Mouse (Mus musculus) liver, embryonic 15.5 days (tissue): Measurements from ENCODE around the gene Hectd4. TPM values are rescaled to one million over a fixed set of nuclear protein-coding genes. Genes with fewer than 3 reads are reported as not detected.
A peak's percentile ranks its signal among the peaks of the same experiment; 100 is the strongest.
"Not testable (repeated sequence)": the region's sequence is repeated elsewhere in the genome, so short reads cannot be mapped to it uniquely, and the experiment has no call there.

ENCODE experiments used
- ATAC-seq: fragments of 200-750 bp; cut with Nextera tagmentation; 2 replicates; pipeline ENCODE4 v1.8.0; 2017; ENCODE audit warnings: moderate number of reproducible peaks, mild to moderate bottlenecking, moderate library complexity; ENCODE audit not compliant: insufficient read depth
- H3K27ac ChIP-seq: fragments of 300-500 bp; sonication (generic); replicated peaks from 2 replicates; pipeline ENCODE4 v1.5.1; 2015; ENCODE audit warnings: mild to moderate bottlenecking, inconsistent platforms
- H3K27me3 ChIP-seq: fragments of 300-500 bp; sonication (generic); 2 replicates; pipeline ENCODE4 v1.6.1; 2015; ENCODE audit warnings: mild to moderate bottlenecking, inconsistent platforms
- H3K36me3 ChIP-seq: fragments of 300-500 bp; sonication (generic); replicated peaks from 2 replicates; pipeline ENCODE4 v1.6.1; 2015; ENCODE audit warnings: moderate library complexity, mild to moderate bottlenecking, inconsistent platforms
- H3K4me1 ChIP-seq: fragments of 300-500 bp; sonication (generic); replicated peaks from 2 replicates; pipeline ENCODE4 v1.6.1; 2015; ENCODE audit warnings: inconsistent platforms
- H3K4me2 ChIP-seq: fragments of 300-500 bp; sonication (generic); 2 replicates; pipeline ENCODE4 v1.6.1; 2015; ENCODE audit warnings: moderate library complexity, mild to moderate bottlenecking, inconsistent platforms
- H3K4me3 ChIP-seq: fragments of 300-500 bp; sonication (generic); replicated peaks from 2 replicates; pipeline ENCODE4 v1.5.1; 2015; ENCODE audit warnings: mild to moderate bottlenecking, inconsistent platforms
- H3K9ac ChIP-seq: fragments of 300-500 bp; sonication (generic); 2 replicates; pipeline ENCODE4 v1.6.1; 2015; ENCODE audit warnings: moderate library complexity, mild to moderate bottlenecking, inconsistent platforms
- H3K9me3 ChIP-seq: fragments of 300-500 bp; sonication (generic); replicated peaks from 2 replicates; pipeline ENCODE4 v1.6.1; 2016; ENCODE audit warnings: inconsistent platforms
- WGBS: fragments of 180-500 bp; shearing (Covaris S2); methylation state at CpG from one replicate; pipeline ENCODE4 v1.1.7; 2015; ENCODE audit warnings: mixed read lengths; ENCODE audit not compliant: insufficient replicate concordance; 5-methylcytosine and 5-hydroxymethylcytosine counted together
- polyA plus RNA-seq: library from polyadenylated mRNA; unstranded; fragments of >200 nt; fragmentation: Nextera tagmentation; extraction: Ambion mirVana; gene quantifications from 2 replicates; pipeline ENCODE4 v1.2.1, GENCODE M21; 2015

The Hectd4 gene
- polyA plus RNA-seq, 1 experiment from 2014 or later = 10.1 TPM

- Histone ChIP-seq H3K9me3 (no peaks in the 10 kb centered on the region), H3K4me1 (peaks cover 43% of the 10 kb centered on the region), H3K4me3 (peak overlapping the region; percentile 81), H3K36me3 (peaks cover 61% of the 10 kb centered on the region), H3K9ac (peak overlapping the region; percentile 91), H3K27me3 (no peaks in the 10 kb centered on the region), H3K27ac (peak overlapping the region; percentile 78; the same call in 1 of the 2 replicates), H3K4me2 (peak overlapping the region; percentile 77)
- no peak for ATAC-seq
- WGBS = 66% methylated on average over 9 of the region's 9 CpGs
These were observed 13.5 kb upstream of the Hectd4 start for GRCm38 (mm10) chr5:121206540-121206939.

GRCm38 (mm10) chr5:121206984-121207383, 13.0 kb upstream of the Hectd4 start:
- Histone ChIP-seq H3K4me1 (peaks cover 39% of the 10 kb centered on the region), H3K9ac (0 out of 2 replicates have a peak overlapping the region, but pooled peaks have one; percentile 91), H3K4me2 (peak overlapping the region; percentile 77), H3K36me3 (peaks cover 65% of the 10 kb centered on the region), H3K4me3 (peak overlapping the region; percentile 81; the same call in 1 of the 2 replicates), H3K9me3 (no peaks in the 10 kb centered on the region), H3K27ac (0 out of 2 replicates have a peak overlapping the region, but pooled peaks have one; percentile 6), H3K27me3 (no peaks in the 10 kb centered on the region)
- ATAC-seq = no peak
- 69% methylated on average over 3 of the region's 3 CpGs for WGBS

- WGBS = 81% methylated on average over 9 of the region's 9 CpGs
- Histone ChIP-seq H3K4me2 (no peak overlapping the region), H3K36me3 (peaks cover 78% of the 10 kb centered on the region), H3K27me3 (no peaks in the 10 kb centered on the region), H3K9ac (no peak overlapping the region), H3K4me3 (no peak overlapping the region), H3K27ac (peak overlapping the region; percentile 60), H3K4me1 (peaks cover 39% of the 10 kb centered on the region), H3K9me3 (no peaks in the 10 kb centered on the region)
- ATAC-seq = no peak
These were observed 10.0 kb upstream of the Hectd4 start for GRCm38 (mm10) chr5:121209755-121210600.

- Histone ChIP-seq H3K27ac (peak overlapping the region; percentile 60), H3K36me3 (peaks cover 77% of the 10 kb centered on the region), H3K27me3 (no peaks in the 10 kb centered on the region), H3K4me3 (no peak overlapping the region), H3K9ac (no peak overlapping the region), H3K9me3 (no peaks in the 10 kb centered on the region), H3K4me1 (peaks cover 43% of the 10 kb centered on the region), H3K4me2 (no peak overlapping the region)
- 86% methylated on average over 1 of the region's 1 CpGs for WGBS
- no peak for ATAC-seq
These were observed 9.5 kb upstream of the Hectd4 start for GRCm38 (mm10) chr5:121210601-121210924.

GRCm38 (mm10) chr5:121212108-121212507, 7.9 kb upstream of the Hectd4 start:
- Histone ChIP-seq H3K27me3 (no peaks in the 10 kb centered on the region), H3K9ac (no peak overlapping the region), H3K27ac (0 out of 2 replicates have a peak overlapping the region, but pooled peaks have one; percentile 5), H3K9me3 (no peaks in the 10 kb centered on the region), H3K36me3 (peaks cover 61% of the 10 kb centered on the region), H3K4me2 (no peak overlapping the region), H3K4me1 (peaks cover 41% of the 10 kb centered on the region), H3K4me3 (no peak overlapping the region)
- ATAC-seq = no peak
- WGBS = 82% methylated on average over 6 of the region's 6 CpGs

GRCm38 (mm10) chr5:121214707-121215106, 5.3 kb upstream of the Hectd4 start:
- no peak overlapping the region for H3K4me3 ChIP-seq
- H3K4me1 ChIP-seq = peaks cover 50% of the 10 kb centered on the region
- H3K9ac ChIP-seq = no peak overlapping the region
- peaks cover 35% of the 10 kb centered on the region for H3K36me3 ChIP-seq
- H3K9me3 ChIP-seq = no peaks in the 10 kb centered on the region
- H3K4me2 ChIP-seq = no peak overlapping the region
- no peaks in the 10 kb centered on the region for H3K27me3 ChIP-seq
- no peak for ATAC-seq
- H3K27ac ChIP-seq = peak overlapping the region; percentile 99
- WGBS = 43% methylated on average over 7 of the region's 7 CpGs

- peak; percentile 72; the same call in 1 of the 2 replicates for ATAC-seq
- Histone ChIP-seq H3K4me3 (peak overlapping the region; percentile 17), H3K4me1 (peaks cover 51% of the 10 kb centered on the region), H3K27me3 (no peaks in the 10 kb centered on the region), H3K4me2 (peak overlapping the region; percentile 57), H3K9me3 (no peaks in the 10 kb centered on the region), H3K9ac (peak overlapping the region; percentile 47), H3K36me3 (peaks cover 27% of the 10 kb centered on the region), H3K27ac (peak overlapping the region; percentile 99)
- 16% methylated on average over 13 of the region's 13 CpGs for WGBS
These were observed 4.5 kb upstream of the Hectd4 start for GRCm38 (mm10) chr5:121215380-121216125.

- H3K4me3 ChIP-seq = peak overlapping the region; percentile 17
- H3K4me2 ChIP-seq = peak overlapping the region; percentile 57
- no peaks in the 10 kb centered on the region for H3K9me3 ChIP-seq
- peaks cover 22% of the 10 kb centered on the region for H3K36me3 ChIP-seq
- ATAC-seq = peak; percentile 89
- H3K4me1 ChIP-seq = peaks cover 51% of the 10 kb centered on the region
- peak overlapping the region; percentile 47 for H3K9ac ChIP-seq
- H3K27me3 ChIP-seq = no peaks in the 10 kb centered on the region
- H3K27ac ChIP-seq = peak overlapping the region; percentile 99
- WGBS = 13% methylated on average over 12 of the region's 12 CpGs
These were observed 3.9 kb upstream of the Hectd4 start for GRCm38 (mm10) chr5:121216126-121216446.

- Histone ChIP-seq H3K4me2 (peak overlapping the region; percentile 57), H3K36me3 (peaks cover 15% of the 10 kb centered on the region), H3K9ac (peak overlapping the region; percentile 47), H3K4me3 (peak overlapping the region; percentile 17), H3K4me1 (peaks cover 54% of the 10 kb centered on the region), H3K27ac (peak overlapping the region; percentile 99)
- WGBS = 70% methylated on average over 9 of the region's 9 CpGs
- H3K27me3 ChIP-seq, H3K9me3 ChIP-seq, ATAC-seq: not testable (repeated sequence)
These were observed 3.3 kb upstream of the Hectd4 start for GRCm38 (mm10) chr5:121216584-121217312.

GRCm38 (mm10) chr5:121217313-121217634, 2.7 kb upstream of the Hectd4 start:
- WGBS = 81% methylated on average over 2 of the region's 2 CpGs
- peak overlapping the region; percentile 99 for H3K27ac ChIP-seq
- H3K36me3 ChIP-seq = peaks cover 10% of the 10 kb centered on the region
- 0 out of 2 replicates have a peak overlapping the region, but pooled peaks have one; percentile 47 for H3K9ac ChIP-seq
- H3K27me3 ChIP-seq = no peaks in the 10 kb centered on the region
- peaks cover 55% of the 10 kb centered on the region for H3K4me1 ChIP-seq
- no peak for ATAC-seq
- H3K9me3 ChIP-seq = no peaks in the 10 kb centered on the region
- H3K4me2 ChIP-seq = no peak overlapping the region
- H3K4me3 ChIP-seq = no peak overlapping the region

GRCm38 (mm10) chr5:121219190-121219589, 829 bp upstream of the Hectd4 start:
- H3K9me3 ChIP-seq = no peaks in the 10 kb centered on the region
- H3K27me3 ChIP-seq = no peaks in the 10 kb centered on the region
- peak overlapping the region; percentile 99 for H3K4me3 ChIP-seq
- no peak for ATAC-seq
- H3K36me3 ChIP-seq = no peaks in the 10 kb centered on the region
- H3K9ac ChIP-seq = no peak overlapping the region; the same call in 1 of the 2 replicates
- H3K4me2 ChIP-seq = peak overlapping the region; percentile 68
- peak overlapping the region; percentile 98 for H3K27ac ChIP-seq
- H3K4me1 ChIP-seq = peaks cover 65% of the 10 kb centered on the region
- 86% methylated on average over 1 of the region's 1 CpGs for WGBS
